Mouse (Mus musculus): Measurements from ENCODE around the gene Tecpr2.

Tecpr2 gene

DNA sequence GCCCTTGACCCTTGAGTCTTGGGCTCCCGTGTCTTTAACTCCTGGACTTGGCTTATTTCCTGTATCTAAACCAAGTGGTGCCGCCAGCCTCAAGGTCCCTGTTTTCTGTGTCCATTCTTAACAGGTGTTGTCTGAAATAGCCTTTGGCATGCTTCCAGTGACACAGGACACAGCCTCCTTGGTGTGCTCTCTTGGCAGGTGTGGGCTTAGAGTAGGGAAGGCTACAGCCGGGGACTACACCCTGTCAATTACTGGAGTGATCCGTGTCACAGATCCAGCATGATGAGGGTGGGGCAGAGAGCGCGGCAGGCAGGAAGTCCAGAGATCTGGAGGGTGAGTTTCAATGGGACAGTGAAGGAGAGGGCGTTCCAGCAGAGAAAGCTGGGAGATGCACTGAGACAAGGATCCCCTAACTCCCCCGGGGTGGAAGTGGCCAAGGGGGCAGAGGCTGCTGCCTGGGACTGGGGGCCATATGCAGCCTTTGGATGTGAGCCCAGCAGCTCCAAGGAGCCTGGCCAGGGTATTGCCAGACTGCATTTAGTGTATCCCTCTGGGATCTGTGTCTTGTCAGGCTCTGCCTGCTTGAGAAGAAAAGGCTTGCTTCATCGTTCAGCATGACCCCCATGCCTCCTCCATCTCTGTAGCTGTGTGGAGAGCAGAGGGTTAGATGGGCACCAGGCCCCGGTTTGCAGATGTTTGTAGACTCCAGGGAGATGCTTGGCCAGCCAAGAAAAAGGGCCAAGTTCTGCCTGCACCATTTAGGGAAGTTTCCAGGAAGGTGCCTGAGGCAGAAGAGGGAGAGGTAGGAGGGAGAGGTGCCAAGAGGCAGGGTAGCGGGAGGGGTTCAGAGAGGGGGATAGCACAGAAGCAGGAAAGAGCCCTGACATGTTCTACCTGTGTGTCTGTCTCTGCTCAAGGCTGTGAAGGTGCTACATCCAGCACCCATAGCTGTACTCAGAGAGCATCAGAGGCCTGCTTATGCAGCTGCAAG, 119.7 kb downstream of the Tecpr2 start:
- no peak for DNase-seq

DNA sequence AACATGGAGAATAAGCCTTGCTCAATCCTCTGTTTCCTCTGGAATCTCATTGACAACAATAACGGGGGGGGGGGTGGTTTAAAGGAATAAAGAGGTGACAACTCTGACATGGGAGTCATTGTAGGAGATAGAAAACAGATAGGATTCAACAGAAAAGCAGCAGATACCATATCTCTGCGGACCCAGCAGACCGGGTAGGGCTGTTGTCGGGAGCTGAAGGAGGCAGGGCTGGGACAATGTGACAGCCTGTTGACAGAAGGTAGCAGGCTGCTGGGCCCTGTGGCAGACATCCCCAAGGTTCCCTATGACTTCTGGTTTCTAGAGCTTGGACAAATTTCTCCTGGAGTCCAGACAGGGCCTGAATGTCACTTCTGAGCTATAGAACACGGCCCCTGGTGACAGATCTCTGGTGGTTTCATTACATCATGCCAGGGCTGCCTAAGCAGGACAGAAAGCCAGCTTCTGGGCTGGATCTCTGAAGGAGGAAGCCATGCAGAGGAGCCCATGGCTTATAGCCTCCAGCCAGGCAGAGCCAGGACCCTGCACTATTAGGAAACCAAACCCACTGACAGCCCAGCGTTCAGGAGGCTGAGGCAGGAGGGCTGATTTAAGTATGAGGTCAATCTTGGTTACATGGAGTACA, 120.7 kb downstream of the Tecpr2 start:
- DNase-seq = no peak

DNA sequence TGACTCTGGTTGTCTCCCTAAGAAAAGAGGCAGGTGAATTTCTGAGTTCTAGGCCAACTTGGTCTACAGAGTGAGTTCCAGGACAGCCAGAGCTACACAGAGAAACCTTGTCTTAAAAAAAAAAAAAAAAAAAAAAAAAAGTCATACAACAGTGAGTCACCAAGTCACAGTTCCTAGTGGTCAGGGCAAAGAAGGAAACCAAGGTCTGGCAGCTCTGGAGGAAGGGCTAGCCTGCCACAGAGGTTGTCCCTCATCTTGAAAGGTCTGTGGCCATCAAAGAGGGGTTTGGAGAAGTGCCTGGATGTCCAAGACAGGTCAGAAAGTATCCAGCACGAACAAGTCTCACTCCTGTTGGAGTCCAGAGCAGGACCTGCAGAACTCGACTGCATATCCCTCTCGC, 127.7 kb downstream of the Tecpr2 start:
- DNase-seq = no peak

DNA sequence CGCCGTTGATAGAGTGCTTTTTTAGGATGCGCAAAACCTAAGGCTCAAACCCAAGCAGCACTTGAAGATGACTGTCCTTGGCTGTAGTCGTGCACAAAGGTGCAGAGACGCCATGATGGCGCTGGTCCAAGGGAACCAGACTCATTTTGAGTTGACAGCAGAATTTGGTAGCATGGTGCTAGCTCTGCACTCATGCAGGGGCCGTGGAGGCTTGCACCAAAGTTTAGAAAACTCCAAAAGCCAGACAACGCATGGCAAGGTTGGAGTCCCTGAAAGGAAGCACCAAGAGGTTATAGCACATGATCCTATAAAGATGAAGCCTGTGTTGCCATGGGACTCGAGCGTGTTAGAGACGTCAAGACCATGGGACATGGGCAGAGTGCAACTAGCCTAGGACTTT, 129.0 kb downstream of the Tecpr2 start:
- DNase-seq = no peak

DNA sequence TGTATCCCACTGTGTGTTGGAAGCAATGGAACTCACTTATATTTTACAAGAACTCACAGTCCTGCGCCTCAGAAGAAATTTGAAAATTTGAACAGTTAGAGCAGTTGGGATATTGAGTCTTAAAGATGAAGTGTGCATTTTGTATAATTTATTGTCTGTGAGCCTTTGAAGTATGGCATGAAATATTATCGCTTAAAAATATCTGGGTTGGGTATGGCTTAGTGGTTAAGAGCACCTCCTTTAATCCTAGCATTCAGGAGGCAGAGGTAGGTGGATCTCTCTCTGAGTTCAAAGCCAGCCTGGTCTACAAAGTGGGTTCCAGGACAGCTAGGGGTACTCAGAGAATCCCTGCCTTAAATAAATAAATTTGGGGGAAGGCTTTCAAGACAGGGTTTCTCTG, 130.0 kb downstream of the Tecpr2 start:
- no peak for DNase-seq

DNA sequence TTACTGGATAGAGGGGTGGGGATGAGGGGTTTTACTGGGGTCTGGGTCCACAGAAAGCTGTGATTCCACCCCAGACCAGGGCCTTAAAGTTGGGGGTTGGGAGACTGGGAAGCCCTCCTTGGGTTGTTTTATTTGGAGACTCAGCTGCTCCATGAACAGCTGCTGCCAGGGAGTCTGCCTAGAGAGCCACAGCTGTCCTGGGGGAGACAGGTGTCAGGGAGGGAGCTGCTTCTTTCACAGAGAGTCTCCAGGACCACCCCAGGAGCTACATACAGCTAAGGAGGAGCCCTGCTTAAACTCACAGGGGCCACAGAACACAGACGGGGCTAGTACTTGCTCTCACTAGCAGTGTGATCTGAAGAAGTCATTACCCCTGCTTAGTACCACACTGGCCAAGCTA, 132.1 kb downstream of the Tecpr2 start:
- no peak for DNase-seq

DNA sequence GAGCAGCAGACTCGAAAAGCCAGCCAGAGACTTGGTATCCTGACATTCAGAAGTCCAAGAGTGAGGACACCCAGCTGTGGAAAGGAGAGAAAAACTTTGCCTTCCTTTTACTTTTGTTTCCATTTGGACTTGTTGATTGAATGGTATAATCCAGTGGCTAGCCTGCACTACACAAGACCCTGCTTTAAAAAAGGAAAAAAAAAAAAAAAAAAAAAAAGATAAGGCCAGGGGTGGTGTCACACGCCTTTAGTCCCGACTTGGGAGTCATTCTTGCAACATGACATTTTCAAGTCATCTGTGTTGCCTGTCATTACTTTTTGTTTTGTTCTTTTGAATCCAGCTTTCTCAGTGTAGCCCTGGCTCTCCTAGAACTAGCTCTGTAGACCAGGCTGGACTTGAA, 132.5 kb downstream of the Tecpr2 start:
- no peak for DNase-seq
